In genomic region chr1:149946993-149947392, GRCm38 (mm10) we compare ENCODE assay signal across 19 mouse cellular contexts. TPM values are rescaled to one million over a fixed set of nuclear protein-coding genes. Genes with fewer than 3 reads are reported as not detected.
DNase-seq lines count a peak whose midpoint lies in the region; ATAC-seq and TF ChIP-seq lines count a peak whose summit lies in the region.
"Had no signal": no experiment of that assay in that cellular context is flagged by ENCODE, and none has a peak within 500 bp of the region (broad histone marks: within the 10 kb centered on the region; RNA-seq: fewer than 3 reads in every experiment).

No protein-coding gene starts in this region.

- TF ChIP-seq CTCF in lung, postnatal 0 days (IDR thresholded peaks at IDR 0.05), result no peak
- TF ChIP-seq CTCF in embryonic fibroblast, embryonic 13.5 days (IDR thresholded peaks at IDR 0.05; ENCODE audit: borderline replicate concordance, insufficient read depth, low read length), result no peak
- no peak for TF ChIP-seq CTCF in liver, postnatal 0 days (IDR thresholded peaks at IDR 0.05; ENCODE audit: low read depth)

- DNase-seq in lung, postnatal 36 days, result peak; percentile 30
- no peak for DNase-seq in lung, postnatal 0 days (ENCODE audit: low spot score)
- no peak for DNase-seq in liver, postnatal 0 days
- no peak for DNase-seq in urinary bladder, postnatal 10 days (ENCODE audit: low spot score)
- no peak for DNase-seq in left cerebral cortex, postnatal 10 days (ENCODE audit: extremely low spot score in 1 of 2, low spot score in 2 of 2)
- DNase-seq: adrenal gland, adult 8-10 months; cerebellum, adult 2 months; forebrain, postnatal 0 days; gastrocnemius, postnatal 14 days; layer of hippocampus, postnatal 36 days; lung, postnatal 10 days had no signal

- no peaks in the 10 kb centered on the region for H3K27me3 ChIP-seq in lung, postnatal 0 days (replicated peaks; ENCODE audit: insufficient read depth, low read length)
- no peaks in the 10 kb centered on the region for H3K27me3 ChIP-seq in liver, postnatal 0 days (ENCODE audit: insufficient read depth, low read length)
- no peaks in the 10 kb centered on the region for H3K27me3 ChIP-seq in hindbrain, embryonic 16.5 days (replicated peaks; ENCODE audit: control insufficient read depth, insufficient read depth, low read length)
- H3K27me3 ChIP-seq: hindbrain, embryonic 12.5 days; intestine, embryonic 15.5 days; midbrain, embryonic 12.5 days had no signal

- no peak for TF ChIP-seq POLR2A in embryonic fibroblast, embryonic 13.5 days (IDR thresholded peaks at IDR 0.05; ENCODE audit: low read depth, low read length)

- TF ChIP-seq EP300 in lung, postnatal 0 days (IDR thresholded peaks at IDR 0.05), result no peak
- no peak for TF ChIP-seq EP300 in liver, postnatal 0 days (IDR thresholded peaks at IDR 0.05; ENCODE audit: low read depth)

- no peak overlapping the region for H3K27ac ChIP-seq in lung, postnatal 0 days (ENCODE audit: low read length)
- H3K27ac ChIP-seq in embryonic fibroblast, embryonic 13.5 days (ENCODE audit: insufficient read depth, low read length), result peak overlapping the region; percentile 81
- H3K27ac ChIP-seq in liver, postnatal 0 days (ENCODE audit: low read depth), result no peak overlapping the region
- no peak overlapping the region for H3K27ac ChIP-seq in hindbrain, embryonic 16.5 days (ENCODE audit: low read depth, low read length)
- H3K27ac ChIP-seq: hindbrain, embryonic 12.5 days; intestine, embryonic 15.5 days; midbrain, embryonic 12.5 days had no signal

- no peak for ATAC-seq in lung, postnatal 0 days
- ATAC-seq in liver, postnatal 0 days, result peak; percentile 53; the same call in 1 of the 2 replicates
- ATAC-seq in neutrophil, adult 5-6 weeks (ENCODE audit: extremely low read depth, insufficient number of reproducible peaks, low FRiP score, poor library complexity, severe bottlenecking), result peak; percentile 82
- no peak for ATAC-seq in hindbrain, embryonic 16.5 days
- ATAC-seq: CD4-positive, CD25-positive, alpha-beta regulatory T cell, adult 4 months; forebrain, postnatal 0 days; intestine, embryonic 15.5 days had no signal

- no peak overlapping the region for H3K4me3 ChIP-seq in lung, postnatal 0 days (ENCODE audit: low read depth, low read length)
- no peak overlapping the region for H3K4me3 ChIP-seq in embryonic fibroblast, embryonic 13.5 days (ENCODE audit: insufficient read depth, low read length)
- no peak overlapping the region for H3K4me3 ChIP-seq in liver, postnatal 0 days (ENCODE audit: low read depth, low read length)
- H3K4me3 ChIP-seq in hindbrain, embryonic 16.5 days (ENCODE audit: low read length), result no peak overlapping the region
- H3K4me3 ChIP-seq: erythroblast, embryonic 14.5 days; hindbrain, embryonic 12.5 days; intestine, embryonic 15.5 days; midbrain, embryonic 12.5 days had no signal

- no peaks in the 10 kb centered on the region for H3K9me3 ChIP-seq in lung, postnatal 0 days (ENCODE audit: low read length)
- H3K9me3 ChIP-seq in liver, postnatal 0 days (ENCODE audit: low read length), result no peaks in the 10 kb centered on the region
- H3K9me3 ChIP-seq in hindbrain, embryonic 16.5 days (ENCODE audit: control insufficient read depth, low read length), result no peaks in the 10 kb centered on the region
- H3K9me3 ChIP-seq: hindbrain, embryonic 12.5 days; intestine, embryonic 15.5 days; midbrain, embryonic 12.5 days had no signal

- no peaks in the 10 kb centered on the region for H3K36me3 ChIP-seq in lung, postnatal 0 days (ENCODE audit: insufficient read depth, low read length)
- H3K36me3 ChIP-seq in liver, postnatal 0 days (replicated peaks; ENCODE audit: insufficient read depth, low read length), result no peaks in the 10 kb centered on the region
- no peaks in the 10 kb centered on the region for H3K36me3 ChIP-seq in hindbrain, embryonic 16.5 days (ENCODE audit: control insufficient read depth, insufficient read depth, low read length)
- H3K36me3 ChIP-seq: hindbrain, embryonic 12.5 days; intestine, embryonic 15.5 days; midbrain, embryonic 12.5 days had no signal

- 53% methylated on average over 5 of the region's 5 CpGs for WGBS in lung, postnatal 0 days
- WGBS in liver, postnatal 0 days (ENCODE audit: insufficient replicate concordance), result 42% methylated on average over 5 of the region's 5 CpGs
- 60% methylated on average over 5 of the region's 5 CpGs for WGBS in hindbrain, embryonic 16.5 days

- H3K9ac ChIP-seq in lung, postnatal 0 days (replicated peaks; ENCODE audit: low read depth), result no peak overlapping the region
- no peak overlapping the region for H3K9ac ChIP-seq in liver, postnatal 0 days (replicated peaks)
- no peak overlapping the region for H3K9ac ChIP-seq in hindbrain, embryonic 16.5 days (ENCODE audit: low read depth, low read length)
- H3K9ac ChIP-seq: forebrain, postnatal 0 days; hindbrain, embryonic 12.5 days; intestine, embryonic 15.5 days; midbrain, embryonic 12.5 days had no signal

- intact Hi-C loops in left cerebral cortex, postnatal 10 days (cut with DNase I), result no loop called here

- no peaks in the 10 kb centered on the region for H3K4me1 ChIP-seq in lung, postnatal 0 days (ENCODE audit: insufficient read depth, low read depth, low read length)
- H3K4me1 ChIP-seq in embryonic fibroblast, embryonic 13.5 days (ENCODE audit: control insufficient read depth, insufficient read depth, low read length), result peaks cover 4% of the 10 kb centered on the region
- peaks cover 6% of the 10 kb centered on the region; the same call in 1 of the 2 replicates for H3K4me1 ChIP-seq in liver, postnatal 0 days (ENCODE audit: insufficient read depth)
- no peaks in the 10 kb centered on the region for H3K4me1 ChIP-seq in hindbrain, embryonic 16.5 days (ENCODE audit: control insufficient read depth, insufficient read depth, low read depth, low read length)
- H3K4me1 ChIP-seq: hindbrain, embryonic 12.5 days; intestine, embryonic 15.5 days; midbrain, embryonic 12.5 days had no signal

- H3K4me2 ChIP-seq in lung, postnatal 0 days (replicated peaks; ENCODE audit: low read depth, low read length), result no peak overlapping the region
- H3K4me2 ChIP-seq in liver, postnatal 0 days (ENCODE audit: low read depth, low read length), result peak overlapping the region; percentile 29
- no peak overlapping the region for H3K4me2 ChIP-seq in hindbrain, embryonic 16.5 days (ENCODE audit: low read length)
- H3K4me2 ChIP-seq: hindbrain, embryonic 12.5 days; intestine, embryonic 15.5 days; midbrain, embryonic 12.5 days had no signal

RNA-seq across cellular contexts. Expression of gene Pla2g4a, which starts 14.1 kb away (rescaled TPM):
- polyA plus RNA-seq in lung, postnatal 0 days (2015; fragmentation: Nextera tagmentation; extraction: Ambion mirVana), result 12.9 and 13.5 TPM in 2 replicates
- polyA plus RNA-seq in embryonic fibroblast, embryonic 13.5 days (2011; ENCODE audit: insufficient read length, low read depth, missing spikeins), result 156 and 277 TPM in 2 replicates
- 4.9 and 5.5 TPM in 2 replicates for polyA plus RNA-seq in liver, postnatal 0 days (2015; fragmentation: Nextera tagmentation; extraction: Ambion mirVana)
- total RNA-seq in neutrophil, adult 5-6 weeks (2017), result 6.2 and 12.4 TPM in 2 replicates
- polyA plus RNA-seq in hindbrain, embryonic 16.5 days (2015; fragmentation: Nextera tagmentation; extraction: Ambion mirVana), result 2.2 and 2.3 TPM in 2 replicates
- 1 to 10 TPM; 1.6 to 2.1 TPM for total RNA-seq in left cerebral cortex, postnatal 10 days (2021)
- polyA plus RNA-seq: CD4-positive, CD25-positive, alpha-beta regulatory T cell, adult 4 months; erythroblast, embryonic 14.5 days had no signal

Comparison
In these comparisons a context has a peak if more than half of its experiments do, and no peak if none do; other contexts are left out.
1. ATAC-seq: peak in liver, postnatal 0 days (single experiment) and neutrophil, adult 5-6 weeks (single experiment); none in lung, postnatal 0 days (single experiment) and hindbrain, embryonic 16.5 days (single experiment).
2. RNA of gene Pla2g4a, which starts 14.1 kb away (polyA plus RNA-seq): 156 to 277 TPM in embryonic fibroblast, embryonic 13.5 days; 12.9 to 13.5 TPM in lung, postnatal 0 days, 4.9 to 5.5 TPM in liver, postnatal 0 days and 2.2 to 2.3 TPM in hindbrain, embryonic 16.5 days; every median in the first group is over 10 times any median in the second.